Mouse (Mus musculus): ENCODE measurements around the gene Asap2.

DNA sequence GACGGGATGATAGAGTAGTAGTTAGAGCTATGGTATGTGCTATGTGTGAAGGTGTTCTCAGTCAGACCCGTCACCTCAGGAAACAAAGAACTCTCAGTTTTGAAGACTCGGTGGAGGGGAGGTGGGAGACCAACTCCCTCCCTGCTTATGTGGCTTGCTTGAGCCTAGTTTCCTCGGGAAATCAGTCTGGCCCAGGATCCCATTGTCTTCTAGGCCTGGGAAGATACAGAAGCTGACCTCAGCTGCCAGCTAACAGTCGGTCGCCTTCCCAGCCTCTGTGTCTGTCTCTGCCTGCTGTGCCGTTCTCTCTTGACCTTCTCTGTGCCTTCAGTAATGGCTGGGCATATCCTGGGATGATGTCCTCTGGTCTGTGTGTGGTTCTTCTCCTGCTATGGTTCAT is 169.0 kb downstream of the Asap2 start:
- TF ChIP-seq CTCF (IDR thresholded peaks at IDR 0.05; ENCODE audit: control insufficient read depth, insufficient read depth, insufficient read length) (no peak), CEBPB (IDR thresholded peaks at IDR 0.05; ENCODE audit: low read depth) (no peak), MYOD1 (IDR thresholded peaks at IDR 0.05; ENCODE audit: control insufficient read depth, insufficient read length, low read depth) (no peak), USF1 (IDR thresholded peaks at IDR 0.05; ENCODE audit: low read depth) (no peak)

Measured in C2C12 (cell line).